Mouse (Mus musculus) neural tube, embryonic 14.5 days (tissue): ENCODE measurements around the gene Ccdc167. TPM values are rescaled to one million over a fixed set of nuclear protein-coding genes. Genes with fewer than 3 reads are reported as not detected.

Experiments
- ATAC-seq: fragments of 200-750 bp; cut with Nextera tagmentation; 2 replicates; pipeline ENCODE4 v1.8.0; 2017; ENCODE audit warnings: low read depth, mild to moderate bottlenecking, moderate TSS enrichment, moderate library complexity
- H3K27ac ChIP-seq: fragments of 300-500 bp; sonication (generic); 2 replicates; pipeline ENCODE4 v1.5.1; 2014; ENCODE audit warnings: low read depth, mild to moderate bottlenecking, control low read depth, low read length, moderate library complexity, mixed read lengths
- H3K27me3 ChIP-seq: fragments of 300-500 bp; sonication (generic); 2 replicates; pipeline ENCODE4 v1.6.1; 2014; ENCODE audit warnings: low read length; ENCODE audit not compliant: control insufficient read depth, insufficient read depth
- H3K36me3 ChIP-seq: fragments of 300-500 bp; sonication (generic); 2 replicates; pipeline ENCODE4 v1.6.1; 2014; ENCODE audit warnings: low read length, mixed read lengths; ENCODE audit not compliant: control insufficient read depth, insufficient read depth
- H3K4me1 ChIP-seq: fragments of 300-500 bp; sonication (generic); 2 replicates; pipeline ENCODE4 v1.6.1; 2014; ENCODE audit warnings: low read length; ENCODE audit not compliant: control insufficient read depth, insufficient read depth
- H3K4me2 ChIP-seq: fragments of 300-500 bp; sonication (generic); 2 replicates; pipeline ENCODE4 v1.6.1; 2014; ENCODE audit warnings: mild to moderate bottlenecking, low read depth, low read length, control low read depth
- H3K4me3 ChIP-seq: fragments of 300-500 bp; sonication (generic); 2 replicates; pipeline ENCODE4 v1.5.1; 2014; ENCODE audit warnings: low read depth, low read length, control low read depth, mixed read lengths
- H3K9ac ChIP-seq: fragments of 300-500 bp; sonication (generic); replicated peaks from 2 replicates; pipeline ENCODE4 v1.6.1; 2014; ENCODE audit warnings: low read depth, mild to moderate bottlenecking, control low read depth, low read length, mixed read lengths
- H3K9me3 ChIP-seq: fragments of 300-500 bp; sonication (generic); 2 replicates; pipeline ENCODE4 v1.6.1; 2016; ENCODE audit warnings: low read length; ENCODE audit not compliant: control insufficient read depth
- WGBS: fragments of 180-500 bp; shearing (Covaris S2); extraction: QIAGEN DNeasy Blood & Tissue Kit; methylation state at CpG from one replicate; pipeline ENCODE4 v1.1.7; 2014; 5-methylcytosine and 5-hydroxymethylcytosine counted together
- polyA plus RNA-seq: library from polyadenylated mRNA; unstranded; fragments of >200 nt; fragmentation: Nextera tagmentation; extraction: Ambion mirVana; gene quantifications from 2 replicates; pipeline ENCODE4 v1.2.1, GENCODE M21; 2014

Gene Ccdc167
- polyA plus RNA-seq, 1 experiment from 2014 or later, result 12.9 TPM

- H3K9me3 ChIP-seq, result no peaks in the 10 kb centered on the region
- peaks cover 21% of the 10 kb centered on the region; the same call in 1 of the 2 replicates for H3K4me1 ChIP-seq
- no peaks in the 10 kb centered on the region for H3K27me3 ChIP-seq
- ATAC-seq, result no peak
- no peak overlapping the region for H3K9ac ChIP-seq
- H3K4me2 ChIP-seq, result no peak overlapping the region
- H3K36me3 ChIP-seq, result no peaks in the 10 kb centered on the region
- WGBS, result 53% methylated on average over 6 of the region's 6 CpGs
- no peak overlapping the region for H3K27ac ChIP-seq
- no peak overlapping the region for H3K4me3 ChIP-seq
Measured at GRCm38 (mm10) chr17:29747466-29747865, 30.6 kb upstream of the Ccdc167 start.

DNA sequence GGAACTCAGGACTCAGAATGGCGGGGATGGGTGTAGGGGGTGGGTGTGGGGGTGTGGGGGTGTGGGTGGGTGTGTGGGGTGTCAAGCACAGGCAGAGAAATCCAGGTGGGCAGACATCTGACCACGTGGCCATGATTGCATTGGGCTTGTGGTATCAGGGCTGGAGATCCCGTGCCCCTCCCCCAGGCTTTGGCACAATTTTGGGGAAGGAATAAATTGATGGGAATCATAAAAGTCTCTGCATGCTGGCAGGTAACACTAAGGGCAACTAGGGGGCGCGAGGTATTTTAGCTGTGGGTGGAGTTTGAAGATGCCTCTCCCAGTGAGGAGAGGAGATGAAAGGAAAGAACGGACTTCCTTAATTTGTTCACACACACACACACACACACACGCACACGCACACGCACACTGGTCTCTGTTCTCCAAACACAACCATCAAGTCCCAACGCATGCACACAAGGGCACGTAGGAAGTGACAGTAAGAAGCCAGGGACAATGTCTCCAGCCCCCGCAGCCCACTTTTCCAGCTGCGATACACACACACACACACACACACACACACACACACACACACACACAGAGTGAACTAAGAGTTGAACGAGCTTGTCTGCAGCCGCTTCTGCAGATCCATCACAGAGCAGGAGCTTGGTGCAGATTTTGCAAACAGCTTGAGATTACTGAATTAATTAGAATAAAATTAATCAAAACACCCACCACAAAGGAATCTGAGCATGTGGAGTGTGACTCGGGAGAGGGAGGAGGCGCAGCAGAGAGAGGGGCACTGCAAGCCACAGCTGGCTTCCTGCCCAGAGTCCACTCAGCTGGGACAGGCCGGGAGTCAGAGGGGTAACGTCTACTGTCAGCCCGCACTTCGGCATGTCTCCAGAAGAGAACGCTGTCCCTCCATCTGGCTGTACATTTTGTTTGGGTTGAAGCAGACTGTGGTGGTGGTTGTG, 21.3 kb upstream of the Ccdc167 start:
- no peaks in the 10 kb centered on the region for H3K36me3 ChIP-seq
- H3K4me1 ChIP-seq, result peaks cover 26% of the 10 kb centered on the region
- WGBS, result 30% methylated on average over 22 of the region's 22 CpGs
- ATAC-seq, result peak; percentile 75
- H3K9me3 ChIP-seq, result no peaks in the 10 kb centered on the region
- peak overlapping the region; percentile 34; the same call in 1 of the 2 replicates for H3K27ac ChIP-seq
- H3K4me3 ChIP-seq, result no peak overlapping the region
- H3K9ac ChIP-seq, result no peak overlapping the region
- H3K27me3 ChIP-seq, result no peaks in the 10 kb centered on the region
- H3K4me2 ChIP-seq, result no peak overlapping the region; the same call in 1 of the 2 replicates

GRCm38 (mm10) chr17:29736448-29737014, 19.7 kb upstream of the Ccdc167 start:
- Histone ChIP-seq H3K9me3 (no peaks in the 10 kb centered on the region), H3K4me3 (no peak overlapping the region), H3K36me3 (no peaks in the 10 kb centered on the region), H3K4me2 (no peak overlapping the region), H3K4me1 (peaks cover 27% of the 10 kb centered on the region), H3K9ac (peak overlapping the region; percentile 34; the same call in 1 of the 2 replicates), H3K27me3 (no peaks in the 10 kb centered on the region), H3K27ac (peak overlapping the region; percentile 60)
- ATAC-seq, result no peak; the same call in 1 of the 2 replicates
- WGBS, result 21% methylated on average over 15 of the region's 15 CpGs

- peaks cover 31% of the 10 kb centered on the region for H3K4me1 ChIP-seq
- H3K4me3 ChIP-seq, result no peak overlapping the region
- no peaks in the 10 kb centered on the region for H3K36me3 ChIP-seq
- H3K27ac ChIP-seq, result no peak overlapping the region
- no peaks in the 10 kb centered on the region for H3K9me3 ChIP-seq
- no peaks in the 10 kb centered on the region for H3K27me3 ChIP-seq
- no peak for ATAC-seq
- H3K4me2 ChIP-seq, result no peak overlapping the region
- H3K9ac ChIP-seq, result no peak overlapping the region
- WGBS, result 69% methylated on average over 2 of the region's 2 CpGs
Measured at GRCm38 (mm10) chr17:29732522-29732921, 15.7 kb upstream of the Ccdc167 start.

DNA sequence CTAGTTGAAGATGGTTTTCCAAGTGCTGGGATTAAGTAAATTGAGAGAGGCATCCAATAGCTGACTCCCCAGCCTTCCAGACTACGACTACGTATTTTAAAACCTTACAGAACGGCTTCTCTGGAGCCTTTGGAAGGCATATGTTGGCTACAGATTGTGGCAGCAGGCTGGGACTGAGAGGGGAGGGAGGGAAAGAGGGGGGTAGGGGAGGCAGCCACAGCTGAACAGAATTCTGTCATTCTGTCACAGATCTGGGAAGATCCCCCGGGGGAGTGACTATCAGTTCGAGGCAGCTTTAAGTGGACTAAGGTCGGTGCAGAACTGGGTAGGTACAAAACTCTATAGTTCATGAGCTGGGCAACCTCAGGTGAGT, 15.1 kb upstream of the Ccdc167 start:
- WGBS, result 40% methylated on average over 6 of the region's 6 CpGs
- Histone ChIP-seq H3K27me3 (no peaks in the 10 kb centered on the region), H3K9me3 (no peaks in the 10 kb centered on the region), H3K4me1 (peaks cover 31% of the 10 kb centered on the region), H3K4me2 (no peak overlapping the region), H3K9ac (no peak overlapping the region), H3K36me3 (no peaks in the 10 kb centered on the region), H3K4me3 (no peak overlapping the region), H3K27ac (peak overlapping the region; percentile 41)
- ATAC-seq, result no peak

DNA sequence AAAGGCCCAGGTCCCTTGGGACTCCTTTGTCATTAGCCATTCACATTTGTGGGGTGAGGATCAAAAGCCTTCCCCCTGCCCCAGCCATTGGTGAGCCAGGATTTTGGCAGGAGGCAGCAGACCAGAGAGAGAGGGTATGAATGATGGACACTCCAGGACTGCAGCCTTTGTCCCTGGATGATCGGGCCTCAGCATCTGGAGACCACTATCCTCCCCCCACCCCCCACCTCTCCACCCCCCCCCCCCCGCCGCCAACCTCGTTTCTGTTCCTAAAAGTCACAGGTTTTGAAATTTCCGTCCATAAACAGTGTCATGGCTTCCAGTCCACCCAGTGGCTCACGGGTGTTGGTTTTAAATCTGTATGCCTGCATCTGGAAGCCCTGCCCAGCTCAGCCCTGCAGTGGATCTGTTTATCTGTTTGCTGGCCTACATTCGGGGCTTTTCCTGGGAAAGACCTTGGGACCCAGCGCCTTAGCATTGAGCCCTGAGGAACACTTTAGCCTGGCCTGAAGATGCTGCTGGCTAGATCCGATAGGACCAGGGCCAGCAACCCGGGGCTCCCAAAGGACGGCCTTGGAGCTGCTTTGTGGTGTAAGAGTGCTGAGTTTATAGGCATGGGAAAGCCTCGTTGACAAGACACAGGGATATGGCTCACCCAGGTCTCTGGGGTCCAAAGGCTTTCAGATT, 14.6 kb upstream of the Ccdc167 start:
- peaks cover 28% of the 10 kb centered on the region for H3K4me1 ChIP-seq
- peak overlapping the region; percentile 41 for H3K27ac ChIP-seq
- no peaks in the 10 kb centered on the region for H3K9me3 ChIP-seq
- no peak overlapping the region for H3K4me2 ChIP-seq
- 35% methylated on average over 12 of the region's 12 CpGs for WGBS
- no peaks in the 10 kb centered on the region for H3K36me3 ChIP-seq
- H3K4me3 ChIP-seq, result no peak overlapping the region
- ATAC-seq, result peak; percentile 13; the same call in 1 of the 2 replicates
- no peaks in the 10 kb centered on the region for H3K27me3 ChIP-seq
- no peak overlapping the region for H3K9ac ChIP-seq

- Histone ChIP-seq H3K36me3 (no peaks in the 10 kb centered on the region), H3K27ac (peak overlapping the region; percentile 41), H3K27me3 (no peaks in the 10 kb centered on the region), H3K9ac (no peak overlapping the region), H3K4me2 (no peak overlapping the region), H3K9me3 (no peaks in the 10 kb centered on the region), H3K4me3 (no peak overlapping the region), H3K4me1 (peaks cover 21% of the 10 kb centered on the region)
- WGBS, result 21% methylated on average over 13 of the region's 13 CpGs
- peak; percentile 62; the same call in 1 of the 2 replicates for ATAC-seq
Measured at GRCm38 (mm10) chr17:29730510-29731265, 13.8 kb upstream of the Ccdc167 start.

GRCm38 (mm10) chr17:29728082-29728481, 11.2 kb upstream of the Ccdc167 start:
- H3K4me1 ChIP-seq, result peaks cover 15% of the 10 kb centered on the region
- H3K4me2 ChIP-seq, result no peak overlapping the region
- H3K27me3 ChIP-seq, result no peaks in the 10 kb centered on the region
- H3K4me3 ChIP-seq, result no peak overlapping the region
- H3K36me3 ChIP-seq, result no peaks in the 10 kb centered on the region
- 61% methylated on average over 8 of the region's 8 CpGs for WGBS
- no peak overlapping the region for H3K9ac ChIP-seq
- ATAC-seq, result no peak
- no peak overlapping the region for H3K27ac ChIP-seq
- H3K9me3 ChIP-seq, result no peaks in the 10 kb centered on the region
